Mouse (Mus musculus) brain, adult 2 months (tissue): ENCODE measurements around the gene Renbp.

Experiments
- DNase-seq: peaks from one replicate; pipeline ENCODE4 v3.0.0; 2011; ENCODE audit warnings: low read depth, low spot score

Renbp gene

DNA sequence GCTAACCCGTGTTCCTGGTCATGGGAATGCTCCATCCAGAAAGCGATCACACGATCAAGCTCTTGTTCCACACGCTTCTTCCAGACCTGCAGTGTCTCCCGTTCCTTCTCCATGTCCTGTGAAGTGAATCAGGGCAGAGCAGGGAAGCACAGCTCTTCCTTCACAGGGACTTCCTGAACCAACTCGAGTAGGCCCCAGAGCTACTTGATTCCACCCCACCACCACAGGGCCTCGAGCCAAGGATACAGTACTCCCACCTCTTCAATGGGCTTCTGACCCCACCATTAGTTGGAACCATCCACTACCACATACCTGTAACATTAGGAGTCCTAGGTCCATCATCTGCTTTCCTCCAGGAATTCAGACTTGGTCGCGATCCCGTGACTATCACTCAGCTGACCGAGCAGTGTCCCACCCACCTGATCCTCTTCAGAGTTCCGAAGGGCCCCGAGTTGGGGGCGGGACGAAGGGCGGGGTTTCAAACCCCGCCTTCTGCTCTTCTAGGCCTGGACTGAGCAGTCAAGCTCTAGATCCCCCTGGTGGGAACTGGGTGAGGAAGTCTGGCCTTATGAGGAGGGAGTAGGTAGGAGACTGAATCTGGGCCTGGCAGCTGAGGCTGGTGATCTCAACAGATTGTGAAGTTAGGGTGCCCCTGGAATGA is at the start of gene Renbp:
Renbp (minus strand) TSS at position 449 of the 661 bp plus-strand sequence.
- DNase-seq, result peak; percentile 32

DNA sequence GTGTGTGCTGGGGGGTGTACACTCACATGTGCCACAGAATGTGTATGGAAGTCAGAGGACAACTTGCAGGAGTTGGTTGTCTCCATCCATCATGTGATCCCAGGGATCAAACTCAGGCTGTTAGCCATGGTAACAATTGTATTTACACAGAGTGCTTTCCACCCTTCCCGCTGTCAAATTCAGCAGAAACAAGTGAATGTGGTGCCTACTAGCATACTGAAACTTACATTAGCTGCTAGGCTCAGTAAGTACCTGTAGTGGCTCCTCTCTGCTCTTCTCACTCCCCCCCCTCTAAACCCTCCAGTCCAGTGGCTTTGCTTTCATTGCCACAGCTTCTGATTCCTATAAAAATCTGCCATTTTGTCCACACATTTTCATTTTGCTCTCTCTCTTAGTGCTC is 47.1 kb upstream of the Renbp start:
- DNase-seq, result no peak

DNA sequence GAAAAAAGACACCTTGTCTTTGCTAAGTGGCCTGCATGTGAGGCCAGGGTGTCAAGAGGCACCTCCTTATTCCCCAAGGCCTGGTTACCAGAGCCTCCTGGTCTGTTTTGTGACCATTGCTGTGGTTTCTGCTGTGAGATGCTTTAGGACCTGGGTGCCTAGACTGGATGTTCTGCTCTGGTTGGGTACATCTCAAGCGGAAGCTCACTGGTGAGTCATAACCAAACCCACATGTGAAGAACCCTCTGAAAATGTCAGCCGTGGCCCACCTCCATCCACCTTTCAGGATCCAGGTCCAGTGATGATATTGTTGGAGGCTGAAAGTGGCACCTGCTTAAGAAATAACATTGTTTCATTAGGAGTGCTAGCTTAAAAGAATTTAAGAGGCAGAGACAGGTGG is 45.6 kb upstream of the Renbp start:
- DNase-seq, result no peak

GRCm38 (mm10) chrX:73972774-73973173 is 42.1 kb upstream of the Renbp start:
- DNase-seq, result no peak

- no peak for DNase-seq
These were observed 40.1 kb upstream of the Renbp start for GRCm38 (mm10) chrX:73970781-73971180.

DNA sequence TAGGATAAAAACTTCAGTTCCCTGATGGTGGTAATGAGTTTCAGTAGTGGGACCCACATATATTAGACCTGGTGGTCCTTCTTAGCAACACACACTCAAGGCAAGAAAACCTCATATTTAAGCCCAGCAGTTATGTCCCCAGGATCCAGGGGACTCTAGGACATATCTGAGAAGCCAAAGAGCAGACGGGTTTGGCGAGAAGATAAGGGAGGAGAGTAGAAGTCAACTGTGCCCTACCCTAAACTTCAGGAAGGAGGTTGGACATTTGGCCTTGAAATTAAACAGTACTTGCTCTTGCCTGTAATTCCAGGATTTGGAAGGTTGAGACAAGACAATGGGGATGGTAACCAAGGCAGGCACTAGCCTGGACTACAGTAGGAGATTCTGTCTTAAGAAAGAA is 39.1 kb upstream of the Renbp start:
- DNase-seq, result no peak

DNA sequence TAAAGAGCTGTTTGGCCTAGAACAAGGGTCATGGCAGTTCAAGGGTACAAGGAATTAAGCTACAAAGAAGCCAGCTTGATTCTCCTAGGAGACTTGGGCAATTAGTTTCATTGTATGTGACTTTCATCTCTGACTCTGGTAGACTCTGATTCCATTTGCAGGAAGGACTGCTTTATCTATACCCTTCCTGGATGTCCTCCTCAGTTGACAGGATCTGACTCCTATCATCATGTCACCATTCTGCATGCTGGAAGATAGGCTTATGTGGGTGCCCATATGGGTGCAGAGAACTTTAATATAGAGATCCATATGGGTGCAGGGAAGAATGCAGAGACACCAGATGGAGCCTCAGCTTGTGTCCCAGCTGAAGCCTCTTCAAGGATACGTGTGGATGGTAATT is 38.5 kb upstream of the Renbp start:
- no peak for DNase-seq

DNA sequence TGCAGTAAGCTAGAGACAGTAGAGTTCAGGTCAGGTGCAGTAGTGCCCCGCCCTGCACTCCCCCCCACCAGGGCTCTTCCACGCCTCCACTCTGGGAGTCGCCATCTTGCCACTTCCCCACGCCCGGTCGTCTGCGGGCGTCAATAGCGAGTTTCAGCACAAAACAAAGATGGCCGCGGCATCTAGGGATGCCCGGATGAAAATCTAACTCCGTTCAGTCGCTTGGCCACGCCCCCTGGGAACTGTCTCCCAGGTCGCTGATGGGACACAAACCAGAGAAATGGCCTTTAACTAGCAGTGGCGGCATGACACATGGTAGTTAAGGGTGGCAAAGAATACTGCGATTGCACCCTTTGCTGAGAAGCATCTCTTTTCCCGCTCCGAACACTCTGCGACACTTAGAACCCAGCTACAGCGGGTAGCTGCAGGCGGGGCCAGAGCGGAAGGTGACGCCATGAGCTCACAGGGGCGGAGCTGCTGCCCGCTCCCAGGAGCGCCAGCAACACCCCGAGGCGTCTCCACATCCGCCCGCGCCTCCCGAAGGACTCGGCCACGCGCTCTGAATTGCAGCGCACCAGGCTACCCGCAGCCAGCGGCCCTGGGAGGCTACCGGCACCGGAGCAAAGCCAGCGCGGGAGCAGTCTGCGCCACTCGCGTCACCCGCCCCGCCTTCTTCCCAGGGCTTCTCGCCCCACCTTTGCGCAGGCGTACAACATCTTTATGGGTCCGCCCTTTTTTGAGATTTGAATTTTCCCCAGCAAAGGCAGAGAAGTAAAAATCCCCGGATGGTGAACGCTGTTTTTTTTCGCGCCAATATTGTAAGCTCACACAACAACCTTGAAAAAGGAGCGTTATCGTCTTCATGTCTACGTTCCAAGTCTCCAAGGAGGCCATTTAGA is 36.8 kb upstream of the Renbp start:
- DNase-seq, result peak; percentile 97

GRCm38 (mm10) chrX:73966248-73967176 is 35.9 kb upstream of the Renbp start, which contains the start of gene Hcfc1:
Gene Hcfc1, minus strand, starts transcription at chrX:73966357.
- DNase-seq, result peak; percentile 94

DNA sequence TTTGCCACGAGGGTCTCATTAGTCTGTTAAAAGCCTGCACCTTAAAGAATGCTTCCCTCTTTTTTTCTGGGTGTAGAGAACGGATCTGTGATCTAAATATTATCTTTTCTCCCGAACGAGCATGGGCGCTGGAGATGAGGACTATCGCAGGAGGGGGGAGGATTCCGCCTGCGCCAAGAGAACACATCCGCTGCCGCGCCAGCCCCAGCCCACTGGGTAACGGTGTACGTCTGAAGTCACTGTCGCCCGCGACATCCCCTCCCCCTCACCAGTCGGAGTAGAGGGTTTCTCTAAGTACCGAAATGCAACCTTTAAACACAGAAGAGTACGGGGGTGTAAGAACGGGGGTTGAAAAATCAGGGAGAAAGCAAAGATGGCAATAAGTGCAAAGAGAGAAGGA is 34.7 kb upstream of the Renbp start:
- DNase-seq, result peak; percentile 82

GRCm38 (mm10) chrX:73964363-73964762 is 33.7 kb upstream of the Renbp start:
- no peak for DNase-seq

DNA sequence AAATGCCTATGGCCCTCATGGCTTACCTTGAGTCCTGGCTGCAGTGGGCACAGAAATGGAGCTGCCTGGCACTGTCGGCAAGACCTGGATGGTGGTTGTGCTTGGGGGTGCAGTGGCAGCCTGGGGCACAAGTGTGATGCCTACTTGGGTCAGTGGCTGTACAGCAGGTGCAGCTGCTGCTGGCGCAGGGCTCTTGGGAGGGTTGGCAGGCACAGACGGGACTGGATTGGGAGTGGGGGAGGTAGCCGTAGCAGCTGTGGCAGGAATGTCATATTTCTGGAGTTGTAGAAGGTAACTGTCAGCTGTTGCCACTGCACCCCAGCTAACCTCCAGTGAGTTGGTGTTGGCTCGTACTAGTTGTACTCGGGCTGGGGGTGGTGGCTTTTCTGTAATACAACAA is 24.3 kb upstream of the Renbp start:
- DNase-seq, result no peak

DNA sequence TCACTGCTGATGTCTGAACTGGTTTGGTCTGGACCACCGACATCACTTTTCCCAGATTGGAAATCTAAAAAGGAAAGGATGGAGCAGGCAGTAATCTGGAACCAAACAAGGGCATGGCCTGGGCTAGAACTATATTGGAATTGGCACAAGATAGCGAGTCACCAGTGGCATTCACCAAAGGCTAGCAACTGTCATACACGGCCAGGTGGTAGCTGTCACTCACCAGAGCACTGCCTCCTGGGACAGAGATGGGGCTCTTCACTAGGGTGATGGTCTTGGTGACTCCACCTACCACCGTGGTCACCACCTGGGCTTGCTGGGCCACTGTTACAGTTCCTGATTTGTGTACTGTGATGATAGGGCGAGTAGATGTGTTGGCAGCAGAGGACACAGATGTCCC is 22.0 kb upstream of the Renbp start:
- DNase-seq, result no peak

DNA sequence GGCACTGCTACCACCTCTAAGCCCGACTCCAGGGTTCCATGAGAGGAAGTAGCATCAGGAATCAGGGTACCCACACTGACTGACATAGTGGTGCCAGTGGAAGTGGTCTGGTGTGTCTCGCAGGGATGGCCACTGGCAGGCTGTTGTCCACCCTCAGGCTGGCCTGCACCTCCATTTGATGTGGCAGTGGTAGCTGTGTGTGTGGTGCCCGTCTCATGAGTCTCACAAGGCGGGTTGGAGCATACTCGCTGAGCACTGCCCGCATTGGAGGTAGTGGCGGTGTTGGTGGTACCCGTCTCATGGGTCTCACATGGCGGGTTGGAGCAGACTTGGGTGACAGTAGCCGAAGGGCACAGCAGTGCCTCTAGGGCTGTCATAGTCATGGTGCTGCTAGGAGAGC is 18.7 kb upstream of the Renbp start:
- no peak for DNase-seq

GRCm38 (mm10) chrX:73948647-73949046 is 18.0 kb upstream of the Renbp start:
- peak; percentile 68 for DNase-seq

- DNase-seq, result no peak
These were observed 16.2 kb upstream of the Renbp start for GRCm38 (mm10) chrX:73946896-73947295.

DNA sequence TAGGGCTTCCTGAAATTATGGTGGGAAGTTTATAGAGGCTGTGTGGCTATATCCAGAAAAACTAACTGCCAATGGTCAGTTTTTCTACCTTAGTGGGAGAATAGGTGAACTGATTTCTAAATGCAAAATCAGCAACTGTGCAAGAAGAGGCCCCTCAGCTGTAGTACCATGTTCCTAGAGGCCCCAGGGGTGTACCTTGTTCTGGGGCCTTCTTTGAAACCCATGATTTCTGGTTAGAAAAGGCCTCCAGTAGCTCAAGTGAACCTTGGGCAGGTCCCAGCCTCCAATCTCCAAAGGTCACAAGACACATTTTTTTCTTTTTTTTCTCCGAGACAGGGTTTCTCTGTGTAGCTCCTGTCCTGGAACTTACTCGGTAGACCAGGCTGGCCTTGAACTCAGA is 11.6 kb upstream of the Renbp start:
- DNase-seq, result no peak

DNA sequence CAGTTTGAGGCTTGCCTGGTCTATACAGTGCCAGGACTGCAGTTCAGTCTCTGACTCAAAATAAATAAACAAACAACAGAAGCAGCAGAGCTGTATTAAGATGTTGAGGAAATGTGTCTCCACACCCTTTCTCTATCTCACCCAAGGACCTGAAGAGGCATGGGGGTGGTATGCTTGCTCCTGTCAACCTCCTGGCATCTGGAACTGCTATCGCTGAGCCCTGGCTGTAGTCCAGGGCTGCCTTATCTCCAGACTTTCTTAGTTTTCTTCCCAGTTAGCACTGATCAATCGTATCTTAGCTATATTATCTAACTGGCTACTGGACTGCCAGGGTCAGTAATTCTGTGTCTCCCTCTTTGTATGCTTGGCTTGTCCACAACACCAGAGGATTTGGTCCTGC is 11.2 kb upstream of the Renbp start:
- DNase-seq, result no peak

DNA sequence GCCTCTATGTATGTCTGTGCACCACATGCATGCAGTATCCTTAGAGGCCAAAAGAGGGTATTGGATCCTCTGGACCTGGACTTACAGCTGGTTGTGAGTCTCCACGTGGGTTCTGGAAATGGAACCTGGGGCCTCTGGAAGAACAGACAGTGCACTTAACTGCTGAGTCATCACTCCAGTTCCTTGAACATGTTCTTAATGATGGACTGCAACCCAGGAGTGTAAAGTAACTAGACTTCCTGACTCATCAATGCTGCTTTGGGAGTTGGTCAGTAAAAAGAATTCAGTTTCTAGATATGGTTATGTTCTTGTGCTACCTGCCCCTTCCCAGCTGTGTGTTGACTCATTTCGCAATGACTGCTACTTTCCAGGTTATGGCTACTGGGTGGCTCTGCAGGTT is 1.2 kb upstream of the Renbp start:
- DNase-seq, result no peak

- DNase-seq, result peak; percentile 16
These were observed 8.1 kb downstream of the Renbp start for GRCm38 (mm10) chrX:73922550-73922882.

GRCm38 (mm10) chrX:73921823-73922549 is 8.7 kb downstream of the Renbp start, which contains the start of the genes Arhgap4 and Naa10:
Gene Arhgap4, minus strand, starts transcription at chrX:73921870.
Gene Naa10, minus strand, starts transcription at chrX:73921944.
- DNase-seq, result peak; percentile 97
